Mouse (Mus musculus): ENCODE measurements at regions not wholly inside any gene's neighbourhood (a gene's known extent, or its start where the extent isn't known, plus 50 kb on each side); places are given as distances from the start of the nearest gene placed in this dataset.

DNA sequence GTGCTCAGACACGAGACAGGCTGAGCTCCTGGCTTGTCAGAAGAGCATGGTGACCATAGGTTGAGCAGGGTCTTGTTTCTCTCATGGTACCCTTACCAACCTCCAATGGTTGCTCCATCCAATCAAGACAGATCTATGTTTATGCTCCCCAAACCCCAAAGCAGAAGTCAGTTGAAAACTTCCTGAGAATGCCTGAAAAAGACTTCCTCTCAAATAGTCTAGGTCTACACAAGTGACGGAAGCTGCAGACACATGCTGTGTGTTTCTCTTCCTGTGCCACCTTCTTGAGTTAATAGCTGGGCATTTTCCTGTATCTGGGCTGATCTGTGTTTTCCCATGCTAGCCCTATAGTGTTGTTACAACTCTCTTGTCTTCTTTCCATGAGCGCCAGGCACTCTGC lies 274.2 kb downstream of the Cdh26 start:
- TF ChIP-seq POLR2A (IDR thresholded peaks at IDR 0.05; ENCODE audit: extremely low read depth, insufficient read depth, low read length): no peak
- no peak for TF ChIP-seq CTCF (IDR thresholded peaks at IDR 0.05; ENCODE audit: low read depth, low read length)

Data from liver, adult 2 months (tissue).